16 mouse cellular contexts compared by ENCODE assay signal in the genomic region with DNA sequence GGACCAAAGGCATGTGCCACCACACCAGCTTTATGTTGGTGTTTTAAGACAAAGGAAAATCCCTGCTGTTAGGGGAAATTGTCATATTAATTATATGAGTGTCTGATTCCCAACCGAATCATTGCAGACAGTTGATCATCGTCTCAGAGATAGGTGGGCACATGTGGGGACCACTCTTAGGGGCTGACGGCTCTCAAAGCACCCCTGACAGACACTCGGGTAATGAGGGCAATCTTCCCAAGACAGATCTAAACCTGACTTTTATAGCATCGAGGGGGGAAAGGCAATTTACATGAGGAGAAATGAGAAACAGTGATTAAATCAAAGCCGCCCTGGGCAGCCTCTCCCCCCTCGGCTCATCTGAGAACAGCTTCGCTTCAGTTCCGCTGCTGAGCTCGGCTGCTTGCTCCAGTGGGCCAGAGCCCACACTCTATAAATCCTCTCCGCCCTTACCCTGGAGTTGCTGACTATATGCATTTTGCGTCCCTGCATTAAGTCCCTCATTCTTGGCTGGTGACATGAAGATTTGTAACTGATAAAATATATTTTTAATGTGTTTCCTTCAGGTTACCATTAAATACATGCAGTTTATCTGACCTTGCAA. TPM values are rescaled to one million over a fixed set of nuclear protein-coding genes. Genes with fewer than 3 reads are reported as not detected.
A peak's percentile ranks its signal among the peaks of the same experiment; 100 is the strongest.
DNase-seq lines count a peak whose midpoint lies in the region; ATAC-seq lines count a peak whose summit lies in the region.
"Had no signal": no experiment of that assay in that cellular context is flagged by ENCODE, and none has a peak within 500 bp of the region (broad histone marks: within the 10 kb centered on the region; RNA-seq: fewer than 3 reads in every experiment).

No protein-coding gene starts in this region.

- H3K9ac ChIP-seq in embryonic facial prominence, embryonic 13.5 days, result no peak overlapping the region
- no peak overlapping the region for H3K9ac ChIP-seq in midbrain, embryonic 11.5 days (ENCODE audit: low read length)
- no peak overlapping the region for H3K9ac ChIP-seq in midbrain, embryonic 13.5 days (replicated peaks)
- H3K9ac ChIP-seq in intestine, embryonic 15.5 days, result no peak overlapping the region
- H3K9ac ChIP-seq: forebrain, postnatal 0 days; heart, embryonic 12.5 days; liver, embryonic 15.5 days had no signal

- 0 out of 2 replicates have a peak overlapping the region, but pooled peaks have one; percentile 5 for H3K4me2 ChIP-seq in embryonic facial prominence, embryonic 13.5 days
- H3K4me2 ChIP-seq in midbrain, embryonic 11.5 days, result no peak overlapping the region
- H3K4me2 ChIP-seq in midbrain, embryonic 13.5 days (replicated peaks), result no peak overlapping the region
- H3K4me2 ChIP-seq in intestine, embryonic 15.5 days (replicated peaks), result no peak overlapping the region
- H3K4me2 ChIP-seq: heart, embryonic 12.5 days; liver, embryonic 15.5 days had no signal

- H3K4me3 ChIP-seq in embryonic facial prominence, embryonic 13.5 days, result no peak overlapping the region
- H3K4me3 ChIP-seq in embryonic facial prominence, embryonic 10.5 days, result no peak overlapping the region
- no peak overlapping the region for H3K4me3 ChIP-seq in midbrain, embryonic 10.5 days
- no peak overlapping the region for H3K4me3 ChIP-seq in midbrain, embryonic 11.5 days (ENCODE audit: low read depth, low read length)
- H3K4me3 ChIP-seq in midbrain, embryonic 13.5 days (replicated peaks), result no peak overlapping the region
- no peak overlapping the region for H3K4me3 ChIP-seq in intestine, embryonic 15.5 days (replicated peaks)
- H3K4me3 ChIP-seq: heart, embryonic 12.5 days; liver, embryonic 15.5 days had no signal

- 31% methylated on average over 12 of the region's 12 CpGs for WGBS in embryonic facial prominence, embryonic 13.5 days
- WGBS in embryonic facial prominence, embryonic 10.5 days, result 69% methylated on average over 12 of the region's 12 CpGs
- WGBS in midbrain, embryonic 10.5 days, result 53% methylated on average over 12 of the region's 12 CpGs
- whole genome bisulfite sequencing in midbrain, embryonic 11.5 days, result 44% methylated on average over 12 of the region's 12 CpGs
- WGBS in midbrain, embryonic 13.5 days, result 24% methylated on average over 12 of the region's 12 CpGs
- WGBS in intestine, embryonic 15.5 days, result 33% methylated on average over 12 of the region's 12 CpGs

- peaks cover 32% of the 10 kb centered on the region for H3K4me1 ChIP-seq in embryonic facial prominence, embryonic 13.5 days
- peaks cover 23% of the 10 kb centered on the region for H3K4me1 ChIP-seq in embryonic facial prominence, embryonic 10.5 days
- H3K4me1 ChIP-seq in midbrain, embryonic 10.5 days, result peaks cover 34% of the 10 kb centered on the region
- peaks cover 5% of the 10 kb centered on the region for H3K4me1 ChIP-seq in midbrain, embryonic 11.5 days (ENCODE audit: control insufficient read depth, insufficient read depth, low read length)
- peaks cover 15% of the 10 kb centered on the region for H3K4me1 ChIP-seq in midbrain, embryonic 13.5 days (replicated peaks)
- 0 out of 2 replicates have a peak, but pooled peaks cover 4% of the 10 kb centered on the region for H3K4me1 ChIP-seq in intestine, embryonic 15.5 days (replicated peaks)
- H3K4me1 ChIP-seq: liver, embryonic 15.5 days had no signal

- DNase-seq in embryonic facial prominence, embryonic 10.5 days (ENCODE audit: low spot score), result no peak
- no peak for DNase-seq in midbrain, embryonic 10.5 days (ENCODE audit: low spot score)
- DNase-seq in midbrain, embryonic 11.5 days (ENCODE audit: low spot score, missing footprints), result no peak
- no peak for DNase-seq in liver
- DNase-seq: cerebellum, adult 2 months; forebrain, postnatal 0 days; gastrocnemius, postnatal 36 days; lung, postnatal 36 days; right cerebral cortex, postnatal 4 days; thymus, adult 2 months had no signal

- H3K36me3 ChIP-seq in embryonic facial prominence, embryonic 13.5 days, result no peaks in the 10 kb centered on the region
- H3K36me3 ChIP-seq in embryonic facial prominence, embryonic 10.5 days (replicated peaks), result no peaks in the 10 kb centered on the region
- no peaks in the 10 kb centered on the region for H3K36me3 ChIP-seq in midbrain, embryonic 10.5 days
- no peaks in the 10 kb centered on the region for H3K36me3 ChIP-seq in midbrain, embryonic 11.5 days (ENCODE audit: control insufficient read depth, insufficient read depth, low read length)
- no peaks in the 10 kb centered on the region for H3K36me3 ChIP-seq in midbrain, embryonic 13.5 days
- H3K36me3 ChIP-seq in intestine, embryonic 15.5 days, result no peaks in the 10 kb centered on the region
- H3K36me3 ChIP-seq: heart, embryonic 12.5 days; liver, embryonic 15.5 days had no signal

- H3K27ac ChIP-seq in embryonic facial prominence, embryonic 13.5 days, result peak overlapping the region; percentile 33; the same call in 1 of the 2 replicates
- H3K27ac ChIP-seq in embryonic facial prominence, embryonic 10.5 days (replicated peaks), result no peak overlapping the region
- H3K27ac ChIP-seq in midbrain, embryonic 10.5 days (replicated peaks), result 0 out of 2 replicates have a peak overlapping the region, but pooled peaks have one; percentile 43
- no peak overlapping the region for H3K27ac ChIP-seq in midbrain, embryonic 11.5 days (ENCODE audit: low read depth, low read length)
- peak overlapping the region; percentile 63 for H3K27ac ChIP-seq in midbrain, embryonic 13.5 days
- no peak overlapping the region for H3K27ac ChIP-seq in intestine, embryonic 15.5 days
- H3K27ac ChIP-seq: liver, embryonic 15.5 days had no signal

- no peaks in the 10 kb centered on the region for H3K27me3 ChIP-seq in embryonic facial prominence, embryonic 13.5 days
- H3K27me3 ChIP-seq in embryonic facial prominence, embryonic 10.5 days (replicated peaks; ENCODE audit: low read depth, poor library complexity, severe bottlenecking), result 0 out of 2 replicates have a peak, but pooled peaks cover 4% of the 10 kb centered on the region
- H3K27me3 ChIP-seq in midbrain, embryonic 10.5 days (ENCODE audit: low read depth, poor library complexity, severe bottlenecking), result peaks cover 9% of the 10 kb centered on the region
- H3K27me3 ChIP-seq in midbrain, embryonic 11.5 days (ENCODE audit: control insufficient read depth, insufficient read depth, low read length), result no peaks in the 10 kb centered on the region
- H3K27me3 ChIP-seq in midbrain, embryonic 13.5 days, result no peaks in the 10 kb centered on the region
- no peaks in the 10 kb centered on the region for H3K27me3 ChIP-seq in intestine, embryonic 15.5 days (replicated peaks)
- H3K27me3 ChIP-seq: heart, embryonic 12.5 days had no signal

- H3K9me3 ChIP-seq in embryonic facial prominence, embryonic 13.5 days, result no peaks in the 10 kb centered on the region
- H3K9me3 ChIP-seq in embryonic facial prominence, embryonic 10.5 days, result 0 out of 2 replicates have a peak, but pooled peaks cover under 1% of the 10 kb centered on the region
- peaks cover 7% of the 10 kb centered on the region; the same call in 1 of the 2 replicates for H3K9me3 ChIP-seq in midbrain, embryonic 10.5 days (replicated peaks)
- no peaks in the 10 kb centered on the region for H3K9me3 ChIP-seq in midbrain, embryonic 11.5 days (ENCODE audit: control insufficient read depth, low read length)
- H3K9me3 ChIP-seq in midbrain, embryonic 13.5 days, result no peaks in the 10 kb centered on the region
- H3K9me3 ChIP-seq in intestine, embryonic 15.5 days, result no peaks in the 10 kb centered on the region
- H3K9me3 ChIP-seq: liver, embryonic 15.5 days had no signal

- no peak for ATAC-seq in embryonic facial prominence, embryonic 13.5 days (ENCODE audit: insufficient number of reproducible peaks, insufficient read depth, low FRiP score, low TSS enrichment, low read depth)
- ATAC-seq in midbrain, embryonic 11.5 days (ENCODE audit: low FRiP score), result no peak
- ATAC-seq in midbrain, embryonic 13.5 days, result no peak
- ATAC-seq in intestine, embryonic 15.5 days, result no peak
- ATAC-seq in megakaryocyte progenitor cell, adult 5-6 weeks (replicated peaks; ENCODE audit: poor library complexity), result no peak
- ATAC-seq: forebrain, postnatal 0 days had no signal

RNA-seq across cellular contexts. Expression of gene Tcp11, which starts 20.9 kb away (rescaled TPM):
- 1.9 and 2.1 TPM in 2 replicates for polyA plus RNA-seq in embryonic facial prominence, embryonic 13.5 days (2015; fragmentation: Nextera tagmentation; extraction: Ambion mirVana)
- 0.54 and 0.83 TPM in 2 replicates for polyA plus RNA-seq in embryonic facial prominence, embryonic 10.5 days (2016; fragmentation: Nextera tagmentation; extraction: Ambion mirVana)
- 0.86 and 1.2 TPM in 2 replicates for polyA plus RNA-seq in midbrain, embryonic 10.5 days (2016; fragmentation: Nextera tagmentation; extraction: Ambion mirVana)
- 0.70 and 1.0 TPM in 2 replicates for polyA plus RNA-seq in midbrain, embryonic 11.5 days (2014; fragmentation: Nextera tagmentation; extraction: Ambion mirVana)
- polyA plus RNA-seq in midbrain, embryonic 13.5 days (2015; fragmentation: Nextera tagmentation; extraction: Ambion mirVana), result 1.6 and 2.0 TPM in 2 replicates
- 1.2 and 1.6 TPM in 2 replicates for polyA plus RNA-seq in intestine, embryonic 15.5 days (2015; fragmentation: Nextera tagmentation; extraction: Ambion mirVana)
- 0.67 and 1.4 TPM in 2 replicates for total RNA-seq in megakaryocyte progenitor cell, adult 5-6 weeks (2015)
- total RNA-seq in megakaryocyte progenitor cell, adult 5-6 weeks (2017), result 2.4 and 2.5 TPM in 2 replicates
- total RNA-seq: gastrocnemius, postnatal 36 days had no signal

RNA-seq across cellular contexts. Expression of gene Scube3, which starts 40.6 kb away (rescaled TPM):
- polyA plus RNA-seq in embryonic facial prominence, embryonic 13.5 days (2015; fragmentation: Nextera tagmentation; extraction: Ambion mirVana), result 9.4 and 10.1 TPM in 2 replicates
- 8.7 and 9.7 TPM in 2 replicates for polyA plus RNA-seq in embryonic facial prominence, embryonic 10.5 days (2016; fragmentation: Nextera tagmentation; extraction: Ambion mirVana)
- polyA plus RNA-seq in midbrain, embryonic 10.5 days (2016; fragmentation: Nextera tagmentation; extraction: Ambion mirVana), result 9.5 and 10.8 TPM in 2 replicates
- polyA plus RNA-seq in midbrain, embryonic 11.5 days (2014; fragmentation: Nextera tagmentation; extraction: Ambion mirVana), result 10.1 and 10.2 TPM in 2 replicates
- 5.6 and 6.1 TPM in 2 replicates for polyA plus RNA-seq in midbrain, embryonic 13.5 days (2015; fragmentation: Nextera tagmentation; extraction: Ambion mirVana)
- 2.0 and 2.5 TPM in 2 replicates for polyA plus RNA-seq in intestine, embryonic 15.5 days (2015; fragmentation: Nextera tagmentation; extraction: Ambion mirVana)
- 0.02 and 0.07 TPM in 2 replicates for total RNA-seq in megakaryocyte progenitor cell, adult 5-6 weeks (2015)
- total RNA-seq in megakaryocyte progenitor cell, adult 5-6 weeks (2017), result 0.08 and 0.14 TPM in 2 replicates

Comparison
In these comparisons a context has a peak if more than half of its experiments do, and no peak if none do; other contexts are left out.
1. H3K27ac ChIP-seq: peak in embryonic facial prominence, embryonic 13.5 days (single experiment), midbrain, embryonic 10.5 days (single experiment) and midbrain, embryonic 13.5 days (single experiment); none in embryonic facial prominence, embryonic 10.5 days (single experiment), midbrain, embryonic 11.5 days (single experiment) and intestine, embryonic 15.5 days (single experiment).